ENCODE assay signal across 12 mouse cellular contexts in genomic region chr12:107962852-107963251, GRCm38 (mm10). TPM values are rescaled to one million over a fixed set of nuclear protein-coding genes. Genes with fewer than 3 reads are reported as not detected.
DNase-seq lines count a peak whose midpoint lies in the region; ATAC-seq and TF ChIP-seq lines count a peak whose summit lies in the region.
"Had no signal": no experiment of that assay in that cellular context is flagged by ENCODE, and none has a peak within 500 bp of the region (broad histone marks: within the 10 kb centered on the region; RNA-seq: fewer than 3 reads in every experiment).

No protein-coding gene starts in this region.

- no peak overlapping the region for H3K4me3 ChIP-seq in heart, postnatal 0 days (ENCODE audit: low read depth, low read length)
- H3K4me3 ChIP-seq in heart, adult 2 months = no peak overlapping the region
- no peak overlapping the region for H3K4me3 ChIP-seq in embryonic facial prominence, embryonic 15.5 days (replicated peaks)
- H3K4me3 ChIP-seq in limb, embryonic 10.5 days = no peak overlapping the region

- peaks cover 10% of the 10 kb centered on the region; the same call in 1 of the 2 replicates for H3K4me1 ChIP-seq in heart, postnatal 0 days (ENCODE audit: control insufficient read depth, insufficient read depth)
- H3K4me1 ChIP-seq in heart, adult 2 months (ENCODE audit: control insufficient read depth, insufficient read depth, low read length) = no peaks in the 10 kb centered on the region
- H3K4me1 ChIP-seq in embryonic facial prominence, embryonic 15.5 days = peaks cover 95% of the 10 kb centered on the region
- H3K4me1 ChIP-seq in limb, embryonic 10.5 days = peaks cover 93% of the 10 kb centered on the region

- intact Hi-C loops in heart, adult 2 months (cut with DNase I) = no loop called here

- no peak for TF ChIP-seq POLR2A in heart, adult 2 months (IDR thresholded peaks at IDR 0.05; ENCODE audit: insufficient read depth, low read depth, low read length)

- H3K79me2 ChIP-seq in heart, adult 2 months (replicated peaks; ENCODE audit: control insufficient read depth, insufficient read depth, low read length) = no peaks in the 10 kb centered on the region

- DNase-seq in heart, postnatal 0 days (ENCODE audit: low spot score) = peak; percentile 7
- no peak for DNase-seq in heart, adult 2 months
- no peak for DNase-seq in limb, embryonic 10.5 days (ENCODE audit: low spot score)
- no peak for DNase-seq in cerebellum, postnatal 14 days
- DNase-seq: cerebellum, adult 8-10 months; heart, adult 11 months; kidney, adult 18-20 months; kidney, postnatal 36 days had no signal

- no peaks in the 10 kb centered on the region for H3K27me3 ChIP-seq in heart, postnatal 0 days (ENCODE audit: control insufficient read depth, insufficient read depth, low read length)
- no peaks in the 10 kb centered on the region for H3K27me3 ChIP-seq in heart, adult 2 months (ENCODE audit: control insufficient read depth, insufficient read depth, low read length)
- no peaks in the 10 kb centered on the region for H3K27me3 ChIP-seq in embryonic facial prominence, embryonic 15.5 days
- H3K27me3 ChIP-seq in limb, embryonic 10.5 days (ENCODE audit: low read depth, poor library complexity, severe bottlenecking) = no peaks in the 10 kb centered on the region

- no peak for TF ChIP-seq CTCF in heart, postnatal 0 days (IDR thresholded peaks at IDR 0.05; ENCODE audit: low read depth)
- TF ChIP-seq CTCF in heart, adult 2 months (IDR thresholded peaks at IDR 0.05) = no peak

- H3K9ac ChIP-seq in heart, postnatal 0 days (replicated peaks; ENCODE audit: low read depth, low read length) = no peak overlapping the region
- no peak overlapping the region for H3K9ac ChIP-seq in heart, adult 2 months (ENCODE audit: low read depth, low read length)
- no peak overlapping the region for H3K9ac ChIP-seq in embryonic facial prominence, embryonic 15.5 days

- no peaks in the 10 kb centered on the region for H3K9me3 ChIP-seq in heart, postnatal 0 days (replicated peaks; ENCODE audit: control insufficient read depth, low read length)
- H3K9me3 ChIP-seq in embryonic facial prominence, embryonic 15.5 days (replicated peaks) = no peaks in the 10 kb centered on the region
- H3K9me3 ChIP-seq in limb, embryonic 10.5 days (replicated peaks) = no peaks in the 10 kb centered on the region

- H3K4me2 ChIP-seq in heart, postnatal 0 days (ENCODE audit: low read depth, low read length) = no peak overlapping the region
- H3K4me2 ChIP-seq in embryonic facial prominence, embryonic 15.5 days (replicated peaks) = no peak overlapping the region
- H3K4me2 ChIP-seq: liver, embryonic 11.5 days had no signal

- no peak for ATAC-seq in heart, postnatal 0 days (ENCODE audit: insufficient read depth, low read depth)
- peak; percentile 19 for ATAC-seq in CD4-positive, CD25-positive, alpha-beta regulatory T cell, adult 4 months
- ATAC-seq in embryonic facial prominence, embryonic 15.5 days (ENCODE audit: insufficient number of reproducible peaks, low FRiP score, low TSS enrichment, low read depth) = no peak
- ATAC-seq in granulocyte monocyte progenitor cell, adult 5-6 weeks (replicated peaks; ENCODE audit: poor library complexity, severe bottlenecking) = no peak

- 21% methylated on average over 7 of the region's 7 CpGs for WGBS in heart, postnatal 0 days
- 29% methylated on average over 7 of the region's 7 CpGs for WGBS in heart, adult 2 months
- WGBS in embryonic facial prominence, embryonic 15.5 days = 27% methylated on average over 7 of the region's 7 CpGs
- WGBS in limb, embryonic 10.5 days = 18% methylated on average over 7 of the region's 7 CpGs

- TF ChIP-seq EP300 in heart, postnatal 0 days (IDR thresholded peaks at IDR 0.05; ENCODE audit: low read depth) = no peak
- no peak for TF ChIP-seq EP300 in heart, adult 2 months (IDR thresholded peaks at IDR 0.05; ENCODE audit: insufficient read depth, low read depth, low read length)

- no peaks in the 10 kb centered on the region for H3K36me3 ChIP-seq in heart, postnatal 0 days (replicated peaks; ENCODE audit: control insufficient read depth, insufficient read depth, low read length)
- no peaks in the 10 kb centered on the region for H3K36me3 ChIP-seq in heart, adult 2 months (ENCODE audit: control insufficient read depth, insufficient read depth, low read length)
- H3K36me3 ChIP-seq in embryonic facial prominence, embryonic 15.5 days = no peaks in the 10 kb centered on the region
- peaks cover 3% of the 10 kb centered on the region; the same call in 1 of the 2 replicates for H3K36me3 ChIP-seq in limb, embryonic 10.5 days

- H3K27ac ChIP-seq in heart, postnatal 0 days (ENCODE audit: low read depth) = no peak overlapping the region; the same call in 1 of the 2 replicates
- no peak overlapping the region for H3K27ac ChIP-seq in heart, adult 2 months
- 0 out of 2 replicates have a peak overlapping the region, but pooled peaks have one; percentile 45 for H3K27ac ChIP-seq in embryonic facial prominence, embryonic 15.5 days (replicated peaks)
- peak overlapping the region; percentile 79 for H3K27ac ChIP-seq in limb, embryonic 10.5 days

RNA-seq across cellular contexts. Expression of gene Bcl11b, which starts 40.5 kb away (rescaled TPM):
- 2.7 and 7.3 TPM in 2 replicates for total RNA-seq in heart, postnatal 0 days (2014; rRNA removed; ENCODE audit: low replicate concordance)
- polyA plus RNA-seq in heart, postnatal 0 days (2015; fragmentation: Nextera tagmentation; extraction: Ambion mirVana) = 2.1 and 2.2 TPM in 2 replicates
- total RNA-seq in heart, adult 2 months (2021) = 1 to 10 TPM in 1 of 2 experiments, under 1 TPM in 1; 0.77 to 1.3 TPM
- polyA plus RNA-seq in heart, adult 2 months (2012; rRNA removed) = 0.64 and 1.1 TPM in 2 replicates
- polyA plus RNA-seq in CD4-positive, CD25-positive, alpha-beta regulatory T cell, adult 4 months (2017; shearing (Covaris generic)) = 10 to 100 TPM; 40.0 to 41.6 TPM
- polyA plus RNA-seq in embryonic facial prominence, embryonic 15.5 days (2015; fragmentation: Nextera tagmentation; extraction: Ambion mirVana) = 27.0 and 28.8 TPM in 2 replicates
- polyA plus RNA-seq in limb, embryonic 10.5 days (2016; fragmentation: Nextera tagmentation; extraction: Ambion mirVana) = 5.4 and 7.8 TPM in 2 replicates
- not detected in 2 replicates for total RNA-seq in granulocyte monocyte progenitor cell, adult 5-6 weeks (2014; fragmentation: Nextera tagmentation)
- total RNA-seq in granulocyte monocyte progenitor cell, adult 5-6 weeks (2017) = not detected in 2 replicates

Comparison
In these comparisons a context has a peak if more than half of its experiments do, and no peak if none do; other contexts are left out.
1. H3K27ac ChIP-seq: peak in embryonic facial prominence, embryonic 15.5 days (single experiment) and limb, embryonic 10.5 days (single experiment); none in heart, postnatal 0 days (single experiment) and heart, adult 2 months (single experiment).